25 mouse cellular contexts compared by ENCODE assay signal in the genomic region with DNA sequence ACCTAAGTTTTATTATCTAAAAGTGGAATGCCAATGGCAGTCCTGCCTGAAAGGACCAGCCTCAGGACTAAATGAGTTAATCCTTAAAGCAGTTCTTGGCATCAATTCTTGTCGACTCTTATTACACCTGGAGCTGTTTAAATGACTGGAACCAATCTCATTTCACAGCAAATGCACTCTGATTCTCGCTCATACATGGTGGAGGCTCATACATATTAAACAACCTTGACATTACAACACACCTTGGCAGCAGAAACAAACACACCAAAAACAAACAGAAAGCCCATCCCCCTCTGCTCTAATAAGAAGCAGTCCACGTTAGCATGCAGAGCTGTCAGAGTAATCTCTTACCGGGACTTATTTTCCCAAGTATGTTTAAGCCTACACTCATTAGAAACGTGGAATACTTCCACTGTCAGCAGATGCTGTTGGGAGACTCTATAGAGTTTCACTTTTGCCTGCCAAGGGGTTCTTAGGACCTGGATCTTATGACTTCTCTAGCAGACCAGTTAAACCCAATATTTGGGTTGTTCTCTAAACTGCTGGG. TPM values are rescaled to one million over a fixed set of nuclear protein-coding genes. Genes with fewer than 3 reads are reported as not detected.
A peak's percentile ranks its signal among the peaks of the same experiment; 100 is the strongest.
DNase-seq lines count a peak whose midpoint lies in the region; ATAC-seq and TF ChIP-seq lines count a peak whose summit lies in the region.
"Had no signal": no experiment of that assay in that cellular context is flagged by ENCODE, and none has a peak within 500 bp of the region (broad histone marks: within the 10 kb centered on the region; RNA-seq: fewer than 3 reads in every experiment).

No protein-coding gene starts in this region.

- WGBS in hindbrain, postnatal 0 days, result 38% methylated on average over 5 of the region's 5 CpGs
- 55% methylated on average over 5 of the region's 5 CpGs for WGBS in hindbrain, embryonic 14.5 days
- 36% methylated on average over 5 of the region's 5 CpGs for WGBS in midbrain, embryonic 14.5 days
- WGBS in midbrain, embryonic 11.5 days, result 68% methylated on average over 5 of the region's 5 CpGs
- WGBS in limb, embryonic 14.5 days, result 47% methylated on average over 5 of the region's 5 CpGs

- H3K9me3 ChIP-seq in hindbrain, postnatal 0 days (ENCODE audit: low read length), result no peaks in the 10 kb centered on the region
- H3K9me3 ChIP-seq in hindbrain, embryonic 14.5 days (ENCODE audit: control insufficient read depth, low read length), result no peaks in the 10 kb centered on the region
- no peaks in the 10 kb centered on the region for H3K9me3 ChIP-seq in midbrain, embryonic 14.5 days (ENCODE audit: control insufficient read depth, low read length)
- no peaks in the 10 kb centered on the region for H3K9me3 ChIP-seq in midbrain, embryonic 11.5 days (ENCODE audit: control insufficient read depth, low read length)
- H3K9me3 ChIP-seq in limb, embryonic 14.5 days (ENCODE audit: control insufficient read depth, low read length), result no peaks in the 10 kb centered on the region
- H3K9me3 ChIP-seq: forebrain, embryonic 13.5 days; hindbrain, embryonic 12.5 days; neural tube, embryonic 12.5 days had no signal

- no peak for TF ChIP-seq CTCF in hindbrain, postnatal 0 days (IDR thresholded peaks at IDR 0.05; ENCODE audit: low read depth)

- H3K4me1 ChIP-seq in hindbrain, postnatal 0 days (ENCODE audit: insufficient read depth, low read length), result no peaks in the 10 kb centered on the region
- H3K4me1 ChIP-seq in hindbrain, embryonic 14.5 days (replicated peaks; ENCODE audit: control insufficient read depth, insufficient read depth, low read length), result 0 out of 2 replicates have a peak, but pooled peaks cover 14% of the 10 kb centered on the region
- 0 out of 2 replicates have a peak, but pooled peaks cover 3% of the 10 kb centered on the region for H3K4me1 ChIP-seq in midbrain, embryonic 14.5 days (ENCODE audit: control insufficient read depth, insufficient read depth, low read length)
- no peaks in the 10 kb centered on the region for H3K4me1 ChIP-seq in midbrain, embryonic 11.5 days (ENCODE audit: control insufficient read depth, insufficient read depth, low read length)
- peaks cover 28% of the 10 kb centered on the region for H3K4me1 ChIP-seq in limb, embryonic 14.5 days (ENCODE audit: control insufficient read depth, insufficient read depth, low read length)
- H3K4me1 ChIP-seq: forebrain, embryonic 13.5 days had no signal

- no peak overlapping the region for H3K27ac ChIP-seq in hindbrain, postnatal 0 days
- H3K27ac ChIP-seq in hindbrain, embryonic 14.5 days, result no peak overlapping the region
- no peak overlapping the region for H3K27ac ChIP-seq in midbrain, embryonic 14.5 days (replicated peaks; ENCODE audit: low read depth, low read length)
- no peak overlapping the region for H3K27ac ChIP-seq in midbrain, embryonic 11.5 days (ENCODE audit: low read depth, low read length)
- H3K27ac ChIP-seq in limb, embryonic 14.5 days (replicated peaks; ENCODE audit: low read depth, low read length), result no peak overlapping the region
- H3K27ac ChIP-seq: forebrain, embryonic 13.5 days; hindbrain, embryonic 12.5 days; macrophage; neural tube, embryonic 12.5 days had no signal

- H3K27me3 ChIP-seq in hindbrain, postnatal 0 days (ENCODE audit: insufficient read depth, low read length), result no peaks in the 10 kb centered on the region
- H3K27me3 ChIP-seq in hindbrain, embryonic 14.5 days (ENCODE audit: control insufficient read depth, insufficient read depth, low read length), result no peaks in the 10 kb centered on the region
- H3K27me3 ChIP-seq in midbrain, embryonic 14.5 days (ENCODE audit: control insufficient read depth, insufficient read depth, low read length), result no peaks in the 10 kb centered on the region
- no peaks in the 10 kb centered on the region for H3K27me3 ChIP-seq in midbrain, embryonic 11.5 days (ENCODE audit: control insufficient read depth, insufficient read depth, low read length)
- no peaks in the 10 kb centered on the region for H3K27me3 ChIP-seq in limb, embryonic 14.5 days (ENCODE audit: control insufficient read depth, insufficient read depth, low read length)
- H3K27me3 ChIP-seq: forebrain, embryonic 13.5 days; hindbrain, embryonic 12.5 days; neural tube, embryonic 12.5 days had no signal

- DNase-seq in hindbrain, postnatal 0 days (ENCODE audit: low spot score), result peak; percentile 28
- no peak for DNase-seq in hindbrain, embryonic 14.5 days (ENCODE audit: low spot score)
- peak; percentile 41 for DNase-seq in midbrain, embryonic 14.5 days
- DNase-seq in midbrain, embryonic 11.5 days (ENCODE audit: low spot score, missing footprints), result no peak
- DNase-seq in brain, embryonic 18.5 days (ENCODE audit: low read depth, low spot score), result peak; percentile 3
- peak; percentile 30 for DNase-seq in limb, embryonic 14.5 days (ENCODE audit: low spot score)
- no peak for DNase-seq in testis, postnatal 10 days (ENCODE audit: low spot score)
- DNase-seq: adrenal gland, postnatal 10 days; cerebellum, adult 9-11 months; left cerebral cortex, postnatal 4 days; liver, postnatal 0 days; right cerebral cortex, postnatal 14 days; thymus, postnatal 14 days had no signal

- no peak overlapping the region for H3K9ac ChIP-seq in hindbrain, postnatal 0 days (replicated peaks; ENCODE audit: low read length)
- H3K9ac ChIP-seq in hindbrain, embryonic 14.5 days, result no peak overlapping the region
- H3K9ac ChIP-seq in midbrain, embryonic 14.5 days (replicated peaks; ENCODE audit: low read length), result no peak overlapping the region
- no peak overlapping the region for H3K9ac ChIP-seq in midbrain, embryonic 11.5 days (ENCODE audit: low read length)
- H3K9ac ChIP-seq in limb, embryonic 14.5 days (ENCODE audit: low read depth, low read length, severe bottlenecking), result no peak overlapping the region
- H3K9ac ChIP-seq: forebrain, embryonic 13.5 days; hindbrain, embryonic 12.5 days; liver, postnatal 0 days; neural tube, embryonic 12.5 days had no signal

- H3K36me3 ChIP-seq in hindbrain, postnatal 0 days (ENCODE audit: insufficient read depth, low read length), result no peaks in the 10 kb centered on the region
- H3K36me3 ChIP-seq in hindbrain, embryonic 14.5 days (replicated peaks; ENCODE audit: control insufficient read depth, insufficient read depth), result no peaks in the 10 kb centered on the region
- H3K36me3 ChIP-seq in midbrain, embryonic 14.5 days (ENCODE audit: control insufficient read depth, insufficient read depth, low read length), result no peaks in the 10 kb centered on the region
- H3K36me3 ChIP-seq in midbrain, embryonic 11.5 days (ENCODE audit: control insufficient read depth, insufficient read depth, low read length), result no peaks in the 10 kb centered on the region
- no peaks in the 10 kb centered on the region for H3K36me3 ChIP-seq in limb, embryonic 14.5 days (ENCODE audit: control insufficient read depth, insufficient read depth, low read length)
- H3K36me3 ChIP-seq: hindbrain, embryonic 12.5 days; neural tube, embryonic 12.5 days had no signal

- H3K4me3 ChIP-seq in hindbrain, postnatal 0 days (ENCODE audit: low read length), result no peak overlapping the region
- H3K4me3 ChIP-seq in hindbrain, embryonic 14.5 days (replicated peaks; ENCODE audit: low read length), result no peak overlapping the region
- no peak overlapping the region for H3K4me3 ChIP-seq in midbrain, embryonic 14.5 days (replicated peaks; ENCODE audit: low read depth, low read length)
- no peak overlapping the region for H3K4me3 ChIP-seq in midbrain, embryonic 11.5 days (ENCODE audit: low read depth, low read length)
- no peak overlapping the region for H3K4me3 ChIP-seq in limb, embryonic 14.5 days (replicated peaks; ENCODE audit: low read length)
- H3K4me3 ChIP-seq: forebrain, embryonic 13.5 days; hindbrain, embryonic 12.5 days; neural tube, embryonic 12.5 days had no signal

- no peak for ATAC-seq in hindbrain, postnatal 0 days
- no peak for ATAC-seq in hindbrain, embryonic 14.5 days (ENCODE audit: low FRiP score)
- ATAC-seq in midbrain, embryonic 14.5 days (ENCODE audit: low FRiP score, low TSS enrichment), result no peak
- no peak for ATAC-seq in midbrain, embryonic 11.5 days (ENCODE audit: low FRiP score)
- ATAC-seq in limb, embryonic 14.5 days (ENCODE audit: low FRiP score, low read depth), result no peak
- ATAC-seq in erythroblast, adult 5-6 weeks (replicated peaks; ENCODE audit: low FRiP score, poor library complexity, severe bottlenecking), result no peak
- ATAC-seq: activated CD4-positive, CD25-positive, alpha-beta regulatory T cell, adult 4 months; forebrain, embryonic 13.5 days; intestine, postnatal 0 days; liver, postnatal 0 days; lung, postnatal 0 days had no signal

- no peak for TF ChIP-seq POLR2A in limb, embryonic 14.5 days (IDR thresholded peaks at IDR 0.05; ENCODE audit: borderline replicate concordance, extremely low read depth, insufficient read depth, insufficient read length)

- no peak overlapping the region for H3K4me2 ChIP-seq in hindbrain, postnatal 0 days (ENCODE audit: low read depth, low read length)
- H3K4me2 ChIP-seq in hindbrain, embryonic 14.5 days (replicated peaks), result no peak overlapping the region
- H3K4me2 ChIP-seq in midbrain, embryonic 14.5 days (ENCODE audit: low read length), result no peak overlapping the region
- H3K4me2 ChIP-seq in midbrain, embryonic 11.5 days, result no peak overlapping the region
- no peak overlapping the region for H3K4me2 ChIP-seq in limb, embryonic 14.5 days (replicated peaks; ENCODE audit: low read depth, low read length, severe bottlenecking)
- H3K4me2 ChIP-seq: forebrain, embryonic 13.5 days; heart, embryonic 11.5 days; hindbrain, embryonic 12.5 days; liver, embryonic 11.5 days; neural tube, embryonic 12.5 days had no signal

RNA-seq across cellular contexts. Expression of gene Ddr2, which starts 58.9 kb away (rescaled TPM):
- total RNA-seq in hindbrain, postnatal 0 days (2014; rRNA removed), result 5.4 and 8.5 TPM in 2 replicates
- 9.6 and 9.9 TPM in 2 replicates for polyA plus RNA-seq in hindbrain, postnatal 0 days (2015; fragmentation: Nextera tagmentation; extraction: Ambion mirVana)
- 8.8 and 9.0 TPM in 2 replicates for polyA plus RNA-seq in hindbrain, embryonic 14.5 days (2014; fragmentation: Nextera tagmentation; extraction: Ambion mirVana)
- 1.7 and 8.9 TPM in 2 replicates for polyA plus RNA-seq in midbrain, embryonic 14.5 days (2014; fragmentation: Nextera tagmentation; extraction: Ambion mirVana)
- polyA plus RNA-seq in midbrain, embryonic 11.5 days (2014; fragmentation: Nextera tagmentation; extraction: Ambion mirVana), result 21.6 and 23.1 TPM in 2 replicates
- 64.1 and 68.2 TPM in 2 replicates for polyA plus RNA-seq in limb, embryonic 14.5 days (2012; rRNA removed)
- polyA plus RNA-seq in limb, embryonic 14.5 days (2014; fragmentation: Nextera tagmentation; extraction: Ambion mirVana), result 86.7 and 100.0 TPM in 2 replicates
- not detected in 2 replicates for total RNA-seq in erythroblast, adult 5-6 weeks (2015; ENCODE audit: low replicate concordance)
- 0.60 TPM in 1 of 2 replicates, not detected in the other for total RNA-seq in erythroblast, adult 5-6 weeks (2017; ENCODE audit: low replicate concordance)
- total RNA-seq: common myeloid progenitor, adult 5-6 weeks; MEL had no signal

Comparison
In these comparisons a context has a peak if more than half of its experiments do, and no peak if none do; other contexts are left out.
1. DNase-seq: peak in hindbrain, postnatal 0 days (single experiment), midbrain, embryonic 14.5 days (single experiment), brain, embryonic 18.5 days (single experiment) and limb, embryonic 14.5 days (single experiment); none in hindbrain, embryonic 14.5 days (single experiment), midbrain, embryonic 11.5 days (single experiment) and testis, postnatal 10 days (single experiment).